Mouse (Mus musculus) forebrain, embryonic 16.5 days (tissue): ENCODE measurements around the gene Gpc5. TPM values are rescaled to one million over a fixed set of nuclear protein-coding genes. Genes with fewer than 3 reads are reported as not detected.

Experiments used
- ATAC-seq: fragments of 200-750 bp; cut with Nextera tagmentation; 2 replicates; pipeline ENCODE4 v1.8.0; 2017; ENCODE audit warnings: mild to moderate bottlenecking, moderate library complexity
- H3K27ac ChIP-seq: fragments of 300-500 bp; sonication (generic); 2 replicates; pipeline ENCODE4 v1.5.1; 2014; ENCODE audit warnings: low read length, control low read depth
- H3K27me3 ChIP-seq: fragments of 300-500 bp; sonication (generic); replicated peaks from 2 replicates; pipeline ENCODE4 v1.6.1; 2014; ENCODE audit warnings: low read length; ENCODE audit not compliant: control insufficient read depth, insufficient read depth
- H3K36me3 ChIP-seq: fragments of 300-500 bp; sonication (generic); 2 replicates; pipeline ENCODE4 v1.6.1; 2014; ENCODE audit not compliant: control insufficient read depth, insufficient read depth
- H3K4me1 ChIP-seq: fragments of 300-500 bp; sonication (generic); replicated peaks from 2 replicates; pipeline ENCODE4 v1.6.1; 2014; ENCODE audit warnings: low read length; ENCODE audit not compliant: control insufficient read depth, insufficient read depth
- H3K4me2 ChIP-seq: fragments of 300-500 bp; sonication (generic); 2 replicates; pipeline ENCODE4 v1.6.1; 2014; ENCODE audit warnings: mild to moderate bottlenecking, low read length, control low read depth
- H3K4me3 ChIP-seq: fragments of 300-500 bp; sonication (generic); replicated peaks from 2 replicates; pipeline ENCODE4 v1.5.1; 2014; ENCODE audit warnings: mild to moderate bottlenecking, low read length, control low read depth
- H3K9ac ChIP-seq: fragments of 300-500 bp; sonication (generic); replicated peaks from 2 replicates; pipeline ENCODE4 v1.6.1; 2014; ENCODE audit warnings: low read depth, low read length, control low read depth
- H3K9me3 ChIP-seq: fragments of 300-500 bp; sonication (generic); 2 replicates; pipeline ENCODE4 v1.6.1; 2016; ENCODE audit warnings: low read length; ENCODE audit not compliant: control insufficient read depth
- WGBS: fragments of 180-500 bp; shearing (Covaris S2); extraction: QIAGEN DNeasy Blood & Tissue Kit; methylation state at CpG from one replicate; pipeline ENCODE4 v1.1.7; 2014; 5-methylcytosine and 5-hydroxymethylcytosine counted together
- polyA plus RNA-seq: library from polyadenylated mRNA; unstranded; fragments of >200 nt; fragmentation: Nextera tagmentation; extraction: Ambion mirVana; gene quantifications from 2 replicates; pipeline ENCODE4 v1.2.1, GENCODE M21; 2015

Gene Gpc5
- polyA plus RNA-seq = 2.0 and 3.1 TPM in 2 replicates

- H3K4me2 ChIP-seq = peak within 1 kb of the TSS; percentile 98
- peaks cover 5% of the 10 kb centered on the region for H3K4me1 ChIP-seq
- no peaks in the 10 kb centered on the region for H3K36me3 ChIP-seq
- H3K27me3 ChIP-seq = peaks cover 25% of the 10 kb centered on the region
- no peaks in the 10 kb centered on the region for H3K9me3 ChIP-seq
- H3K9ac ChIP-seq = peak within 1 kb of the TSS; percentile 70
- peak within 1 kb of the TSS; percentile 82 for H3K4me3 ChIP-seq
- WGBS = under 1% methylated on average over 31 of the region's 31 CpGs
- H3K27ac ChIP-seq = no peak within 1 kb of the TSS
- ATAC-seq = peak; percentile 100
These were observed at the start of gene Gpc5 for GRCm38 (mm10) chr14:115092081-115092480. Gpc5 (plus strand) TSS chr14:115092215.

- no peak overlapping the region; the same call in 1 of the 2 replicates for H3K27ac ChIP-seq
- H3K36me3 ChIP-seq = peaks cover 18% of the 10 kb centered on the region
- peak overlapping the region; percentile 81 for H3K4me2 ChIP-seq
- no peaks in the 10 kb centered on the region for H3K27me3 ChIP-seq
- peaks cover 18% of the 10 kb centered on the region for H3K4me1 ChIP-seq
- H3K4me3 ChIP-seq = peak overlapping the region; percentile 74
- H3K9ac ChIP-seq = peak overlapping the region; percentile 98
- 0% methylated on average over 4 of the region's 4 CpGs for WGBS
- H3K9me3 ChIP-seq = no peaks in the 10 kb centered on the region
- ATAC-seq = no peak
These were observed 49.4 kb upstream of the Gpc5 start for GRCm38 (mm10) chr14:115042660-115043059.

DNA sequence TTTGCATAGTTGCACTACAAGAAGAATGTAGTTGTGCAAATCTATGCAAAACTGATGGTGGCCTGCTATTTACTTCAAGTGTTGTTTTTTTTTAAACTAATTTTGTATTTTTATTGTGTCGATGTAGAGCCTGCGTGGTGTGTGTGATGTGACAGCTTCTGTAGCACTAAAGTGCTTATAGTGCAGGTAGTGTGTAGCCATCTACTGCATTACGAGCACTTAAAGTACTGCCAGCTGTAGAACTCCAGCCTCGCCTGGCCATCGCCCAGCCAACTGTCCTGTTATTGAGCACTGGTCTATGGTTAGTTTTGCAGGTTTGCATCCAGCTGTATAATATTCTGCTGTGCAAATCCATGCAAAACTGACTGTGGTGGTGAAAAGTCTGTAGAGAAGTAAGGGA is 48.0 kb upstream of the Gpc5 start:
- ATAC-seq = no peak
- Histone ChIP-seq H3K27ac (no peak overlapping the region), H3K4me1 (peaks cover 18% of the 10 kb centered on the region), H3K27me3 (no peaks in the 10 kb centered on the region), H3K4me2 (no peak overlapping the region), H3K9ac (no peak overlapping the region), H3K4me3 (no peak overlapping the region; the same call in 1 of the 2 replicates), H3K9me3 (no peaks in the 10 kb centered on the region), H3K36me3 (peaks cover 20% of the 10 kb centered on the region)
- 71% methylated on average over 5 of the region's 5 CpGs for WGBS

- H3K36me3 ChIP-seq = peaks cover 20% of the 10 kb centered on the region
- no peak overlapping the region for H3K4me2 ChIP-seq
- WGBS = 65% methylated on average over 3 of the region's 3 CpGs
- no peaks in the 10 kb centered on the region for H3K9me3 ChIP-seq
- H3K4me3 ChIP-seq = no peak overlapping the region
- H3K9ac ChIP-seq = no peak overlapping the region
- ATAC-seq = no peak
- H3K27me3 ChIP-seq = no peaks in the 10 kb centered on the region
- no peak overlapping the region for H3K27ac ChIP-seq
- peaks cover 16% of the 10 kb centered on the region for H3K4me1 ChIP-seq
These were observed 46.3 kb upstream of the Gpc5 start for GRCm38 (mm10) chr14:115045712-115046111.

GRCm38 (mm10) chr14:115047316-115047715 is 44.7 kb upstream of the Gpc5 start:
- Histone ChIP-seq H3K36me3 (peaks cover 20% of the 10 kb centered on the region), H3K4me3 (no peak overlapping the region), H3K27ac (no peak overlapping the region), H3K4me2 (no peak overlapping the region), H3K9me3 (no peaks in the 10 kb centered on the region), H3K4me1 (peaks cover 16% of the 10 kb centered on the region), H3K9ac (no peak overlapping the region), H3K27me3 (no peaks in the 10 kb centered on the region)
- 83% methylated on average over 3 of the region's 3 CpGs for WGBS
- no peak for ATAC-seq

DNA sequence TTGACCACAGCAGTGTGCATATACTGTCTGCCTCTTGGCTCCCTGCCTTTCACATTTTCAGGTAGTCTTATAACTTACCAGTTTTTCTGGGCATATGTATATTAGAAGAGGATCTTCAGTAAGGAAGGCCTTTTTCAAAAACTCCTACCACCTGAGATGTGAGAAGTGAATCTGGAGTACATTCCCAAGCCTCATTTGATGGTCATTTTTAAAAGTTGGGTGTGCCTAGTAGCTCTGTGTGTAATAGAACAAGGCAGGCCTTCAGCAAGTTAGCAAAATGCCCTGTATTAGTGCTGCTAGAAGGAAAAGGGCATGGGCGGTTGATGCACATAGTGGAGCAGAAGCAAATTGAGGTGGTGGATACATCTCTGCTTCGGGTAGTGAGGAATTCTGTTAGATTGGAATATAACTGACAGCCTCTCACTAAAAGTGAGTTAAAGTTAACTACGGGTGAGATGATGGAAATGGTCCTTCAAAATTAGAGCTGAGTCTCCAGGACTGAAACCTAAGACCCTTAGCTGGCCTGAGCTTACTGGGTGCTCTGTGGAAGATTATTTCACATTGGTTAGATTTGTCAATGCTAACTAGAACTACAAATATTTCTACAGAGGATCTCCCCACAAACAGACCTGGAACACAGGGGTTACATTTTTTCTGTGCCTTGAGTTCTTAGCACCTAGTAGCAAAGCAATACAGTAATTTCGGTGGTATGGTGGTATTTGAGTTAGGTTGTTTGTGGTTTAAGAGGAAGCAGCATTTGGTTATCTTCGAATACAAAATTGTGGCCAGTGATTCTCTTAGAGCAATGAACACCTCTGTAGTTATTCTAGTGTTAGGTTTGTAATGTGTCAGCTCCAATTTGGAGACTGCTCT is 43.8 kb upstream of the Gpc5 start:
- 59% methylated on average over 5 of the region's 5 CpGs for WGBS
- no peak for ATAC-seq
- Histone ChIP-seq H3K27ac (no peak overlapping the region), H3K36me3 (peaks cover 20% of the 10 kb centered on the region), H3K9ac (no peak overlapping the region), H3K9me3 (no peaks in the 10 kb centered on the region), H3K4me3 (no peak overlapping the region), H3K27me3 (no peaks in the 10 kb centered on the region), H3K4me2 (no peak overlapping the region), H3K4me1 (peaks cover 13% of the 10 kb centered on the region)

- WGBS = 33% methylated on average over 5 of the region's 5 CpGs
- ATAC-seq = peak; percentile 34; the same call in 1 of the 2 replicates
- Histone ChIP-seq H3K4me2 (no peak overlapping the region), H3K4me3 (no peak overlapping the region), H3K36me3 (peaks cover 20% of the 10 kb centered on the region), H3K4me1 (peaks cover 7% of the 10 kb centered on the region; the same call in 1 of the 2 replicates), H3K9ac (no peak overlapping the region), H3K9me3 (no peaks in the 10 kb centered on the region), H3K27ac (no peak overlapping the region), H3K27me3 (no peaks in the 10 kb centered on the region)
These were observed 43.0 kb upstream of the Gpc5 start for GRCm38 (mm10) chr14:115048863-115049566.

- no peak overlapping the region for H3K9ac ChIP-seq
- no peak for ATAC-seq
- H3K4me2 ChIP-seq = no peak overlapping the region
- no peak overlapping the region for H3K27ac ChIP-seq
- no peaks in the 10 kb centered on the region for H3K27me3 ChIP-seq
- 0 out of 2 replicates have a peak, but pooled peaks cover 4% of the 10 kb centered on the region for H3K4me1 ChIP-seq
- H3K4me3 ChIP-seq = no peak overlapping the region
- H3K36me3 ChIP-seq = peaks cover 20% of the 10 kb centered on the region
- H3K9me3 ChIP-seq = no peaks in the 10 kb centered on the region
These were observed 42.2 kb upstream of the Gpc5 start for GRCm38 (mm10) chr14:115049831-115050230.

DNA sequence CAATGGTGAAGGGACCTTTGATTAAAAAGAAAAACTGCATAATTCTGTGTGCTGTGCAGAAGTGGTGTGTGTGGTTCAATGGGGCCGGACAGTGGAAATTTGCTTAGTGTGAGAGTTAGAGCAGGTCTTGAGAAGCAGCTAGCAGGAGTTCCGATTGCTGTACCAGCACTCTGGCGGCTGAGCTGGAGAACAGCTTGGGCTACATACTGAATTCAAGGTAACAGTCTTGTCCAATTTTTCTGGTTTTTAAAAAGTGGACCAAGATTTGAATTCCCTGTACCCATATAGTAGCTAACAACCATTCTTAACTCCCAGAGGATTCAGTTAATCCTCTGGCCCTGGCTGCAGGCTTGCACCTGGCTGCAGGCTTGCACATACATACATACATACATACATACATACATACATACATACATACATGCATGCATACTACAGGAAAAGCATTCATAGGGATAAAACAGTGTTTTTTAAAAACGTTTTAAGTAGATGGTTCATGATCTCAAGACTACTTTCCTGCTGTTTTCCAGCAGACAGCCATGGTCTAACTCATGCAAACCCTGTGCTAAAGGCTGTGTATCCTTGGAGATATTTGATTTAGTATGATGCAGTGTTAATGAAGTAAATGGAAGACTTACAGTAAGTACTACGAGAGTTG is 40.8 kb upstream of the Gpc5 start:
- no peaks in the 10 kb centered on the region for H3K4me1 ChIP-seq
- no peak overlapping the region for H3K9ac ChIP-seq
- no peaks in the 10 kb centered on the region for H3K27me3 ChIP-seq
- no peaks in the 10 kb centered on the region for H3K9me3 ChIP-seq
- WGBS = 73% methylated on average over 5 of the region's 5 CpGs
- H3K4me3 ChIP-seq = no peak overlapping the region
- H3K4me2 ChIP-seq = no peak overlapping the region
- peaks cover 14% of the 10 kb centered on the region for H3K36me3 ChIP-seq
- H3K27ac ChIP-seq = no peak overlapping the region
- no peak for ATAC-seq
